Mouse (Mus musculus) heart, postnatal 0 days (tissue): ENCODE data around the gene Ldlrad3.

Source experiments
- CTCF ChIP-seq: IDR thresholded peaks from 2 replicates; pipeline ENCODE4 v1.5.1; 2016; ENCODE audit warnings: antibody characterized with exemption, control low read depth, low read depth
- EP300 ChIP-seq: IDR thresholded peaks from 2 replicates; pipeline ENCODE4 v1.6.1; 2016; ENCODE audit warnings: antibody characterized with exemption, low read depth

GRCm38 (mm10) chr2:101998911-101999572, 187.1 kb downstream of the Ldlrad3 start:
- TF ChIP-seq CTCF (no peak), EP300 (no peak)
